Mouse (Mus musculus) T-helper 17 cell (primary cell): ENCODE results near the gene Cyp26a1.

ENCODE experiments used
- in situ Hi-C, 2 experiments: fragments of 300-600 bp; cut with MboI, MseI; formaldehyde crosslinking; loops; 1 replicate in 1 of 2; 2 replicates in 1 of 2; pipeline ENCODE4 v1.15.1; 2025; ENCODE audit warnings: high pct_unique_total_duplicates in 2 of 2

The Cyp26a1 gene

GRCm38 (mm10) chr19:37698273-37699160, 919 bp downstream of the Cyp26a1 start:
- in situ Hi-C loops: no loop called here

GRCm38 (mm10) chr19:37699711-37700110, 2.1 kb downstream of the Cyp26a1 start:
- in situ Hi-C loops: loop anchor here (10.0 to 25.0 kb wide), 3 partner anchors 185 to 345 kb away; partner anchors contain the start of gene Myof (in 1 of the 2)

GRCm38 (mm10) chr19:37702377-37703076, 4.9 kb downstream of the Cyp26a1 start:
- in situ Hi-C loops: loop anchor here (10.0 to 25.0 kb wide), 3 partner anchors 182 to 342 kb away; partner anchors contain the start of gene Myof (in 1 of the 2)

- in situ Hi-C loops: loop anchor here (10.0 to 25.0 kb wide), 3 partner anchors 181 to 341 kb away; partner anchors contain the start of gene Myof (in 1 of the 2)
These were observed 6.4 kb downstream of the Cyp26a1 start for GRCm38 (mm10) chr19:37703902-37704509.

- in situ Hi-C loops: loop anchor here (10.0 to 25.0 kb wide), 3 partner anchors 179 to 339 kb away; partner anchors contain the start of gene Myof (in 1 of the 2)
These were observed 8.1 kb downstream of the Cyp26a1 start for GRCm38 (mm10) chr19:37705722-37706121.

GRCm38 (mm10) chr19:37714681-37715080, 17.1 kb downstream of the Cyp26a1 start:
- in situ Hi-C loops: loop anchor here (10.0 to 25.0 kb wide), 2 partner anchors 173 to 720 kb away; no protein-coding TSS in a partner anchor

- in situ Hi-C loops: loop anchor here (10.0 to 25.0 kb wide), 2 partner anchors 171 to 719 kb away; no protein-coding TSS in a partner anchor
These were observed 18.4 kb downstream of the Cyp26a1 start for GRCm38 (mm10) chr19:37715980-37716379.

- in situ Hi-C loops: loop anchor here (10.0 to 25.0 kb wide), 2 partner anchors 171 to 718 kb away; no protein-coding TSS in a partner anchor
These were observed 19.1 kb downstream of the Cyp26a1 start for GRCm38 (mm10) chr19:37716524-37717175.

- in situ Hi-C loops: loop anchor here (10.0 to 25.0 kb wide), 2 partner anchors 168 to 716 kb away; no protein-coding TSS in a partner anchor
These were observed 21.6 kb downstream of the Cyp26a1 start for GRCm38 (mm10) chr19:37719166-37719565.

GRCm38 (mm10) chr19:37724591-37724990, 27.0 kb downstream of the Cyp26a1 start:
- in situ Hi-C loops: loop anchor here in 1 of 2 experiments (25.0 kb wide), 1 partner anchor 163 kb away; no protein-coding TSS in a partner anchor

GRCm38 (mm10) chr19:37726585-37726984, 29.0 kb downstream of the Cyp26a1 start:
- in situ Hi-C loops: no loop called here

GRCm38 (mm10) chr19:37727366-37727765, 29.8 kb downstream of the Cyp26a1 start:
- in situ Hi-C loops: no loop called here

- in situ Hi-C loops: loop anchor here in 1 of 2 experiments (5.0 kb wide), 1 partner anchor 52 kb away; no protein-coding TSS in a partner anchor
These were observed 37.8 kb downstream of the Cyp26a1 start for GRCm38 (mm10) chr19:37735426-37735825.

GRCm38 (mm10) chr19:37738575-37738974, 41.0 kb downstream of the Cyp26a1 start:
- in situ Hi-C loops: loop anchor here in 1 of 2 experiments (5.0 kb wide), 1 partner anchor 49 kb away; no protein-coding TSS in a partner anchor

GRCm38 (mm10) chr19:37740043-37740442, 42.4 kb downstream of the Cyp26a1 start:
- in situ Hi-C loops: no loop called here
